Mouse (Mus musculus): ENCODE measurements around the gene Il4ra.

Il4ra gene

DNA sequence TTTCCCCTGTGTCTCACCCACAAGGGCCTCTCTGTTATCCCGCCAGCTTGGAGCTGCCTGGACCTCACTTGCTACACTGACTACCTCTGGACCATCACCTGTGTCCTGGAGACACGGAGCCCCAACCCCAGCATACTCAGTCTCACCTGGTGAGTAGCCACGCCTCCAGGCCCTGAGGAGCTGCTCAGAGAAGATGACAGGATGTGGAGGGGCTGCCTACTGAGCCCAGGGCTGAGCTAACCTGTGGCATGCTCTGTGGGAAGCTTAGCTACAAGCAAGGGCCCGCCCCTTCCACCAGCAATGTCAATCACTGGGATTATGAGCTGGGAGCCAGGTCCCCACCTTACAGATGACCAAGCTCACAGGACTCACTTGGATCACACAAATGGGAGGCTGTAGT is 73.3 kb downstream of the Il4ra start:
- CTCF ChIA-PET = no interaction called here

GRCm38 (mm10) chr7:125625829-125626228 is 73.9 kb downstream of the Il4ra start:
- CTCF ChIA-PET = no interaction called here

All from spleen, embryonic (tissue).